Mouse (Mus musculus) lung, embryonic 16.5 days (tissue): ENCODE results near the gene Shc4. TPM values are rescaled to one million over a fixed set of nuclear protein-coding genes. Genes with fewer than 3 reads are reported as not detected.

Experiments
- ATAC-seq: fragments of 200-750 bp; cut with Nextera tagmentation; 2 replicates; pipeline ENCODE4 v1.8.0; 2017; ENCODE audit warnings: low read depth, mild to moderate bottlenecking, moderate library complexity
- H3K27ac ChIP-seq: fragments of 300-500 bp; sonication (generic); 2 replicates; pipeline ENCODE4 v1.5.1; 2014; ENCODE audit warnings: mild to moderate bottlenecking, control low read depth, low read length
- H3K27me3 ChIP-seq: fragments of 300-500 bp; sonication (generic); 2 replicates; pipeline ENCODE4 v1.6.1; 2014; ENCODE audit warnings: low read depth, low read length, mixed read lengths; ENCODE audit not compliant: control insufficient read depth, insufficient read depth
- H3K36me3 ChIP-seq: fragments of 300-500 bp; sonication (generic); 2 replicates; pipeline ENCODE4 v1.6.1; 2014; ENCODE audit warnings: low read length; ENCODE audit not compliant: control insufficient read depth, insufficient read depth
- H3K4me1 ChIP-seq: fragments of 300-500 bp; sonication (generic); replicated peaks from 2 replicates; pipeline ENCODE4 v1.6.1; 2014; ENCODE audit warnings: low read length, mixed read lengths; ENCODE audit not compliant: control insufficient read depth, insufficient read depth
- H3K4me2 ChIP-seq: fragments of 300-500 bp; sonication (generic); 2 replicates; pipeline ENCODE4 v1.6.1; 2014; ENCODE audit warnings: low read depth, low read length, control low read depth
- H3K4me3 ChIP-seq: fragments of 300-500 bp; sonication (generic); 2 replicates; pipeline ENCODE4 v1.5.1; 2014; ENCODE audit warnings: mild to moderate bottlenecking, low read length, control low read depth
- H3K9ac ChIP-seq: fragments of 300-500 bp; sonication (generic); 2 replicates; pipeline ENCODE4 v1.6.1; 2014; ENCODE audit warnings: low read length, control low read depth
- H3K9me3 ChIP-seq: fragments of 300-500 bp; sonication (generic); 2 replicates; pipeline ENCODE4 v1.6.1; 2016; ENCODE audit warnings: low read length; ENCODE audit not compliant: control insufficient read depth
- WGBS: fragments of 180-500 bp; shearing (Covaris S2); extraction: QIAGEN DNeasy Blood & Tissue Kit; methylation state at CpG from one replicate; pipeline ENCODE4 v1.1.7; 2014; 5-methylcytosine and 5-hydroxymethylcytosine counted together
- polyA plus RNA-seq: library from polyadenylated mRNA; unstranded; fragments of >200 nt; fragmentation: Nextera tagmentation; extraction: Ambion mirVana; gene quantifications from 2 replicates; pipeline ENCODE4 v1.2.1, GENCODE M21; 2015

The Shc4 gene
- 1.2 TPM in 2 replicates for polyA plus RNA-seq

- WGBS: 0% methylated on average over 15 of the region's 15 CpGs
These were observed at the start of gene Shc4 for GRCm38 (mm10) chr2:125724086-125724430. Gene Shc4 (minus strand): TSS chr2:125724148.

GRCm38 (mm10) chr2:125765029-125765428 is 41.1 kb upstream of the Shc4 start:
- no peaks in the 10 kb centered on the region for H3K4me1 ChIP-seq
- H3K4me2 ChIP-seq: no peak overlapping the region
- no peak overlapping the region for H3K9ac ChIP-seq
- peak; percentile 49; the same call in 1 of the 2 replicates for ATAC-seq
- peaks cover 35% of the 10 kb centered on the region for H3K36me3 ChIP-seq
- no peaks in the 10 kb centered on the region for H3K9me3 ChIP-seq
- H3K4me3 ChIP-seq: no peak overlapping the region
- H3K27ac ChIP-seq: no peak overlapping the region
- 74% methylated on average over 3 of the region's 3 CpGs for WGBS
- no peaks in the 10 kb centered on the region for H3K27me3 ChIP-seq

More at GRCm38 (mm10) chr2:125724086-125724430, at the start of gene Shc4:
- peak; percentile 75 for ATAC-seq
- Histone ChIP-seq H3K4me2 (peak within 1 kb of the TSS; percentile 98), H3K9ac (peak within 1 kb of the TSS; percentile 61), H3K27me3 (peaks cover 23% of the 10 kb centered on the region), H3K36me3 (no peaks in the 10 kb centered on the region), H3K9me3 (no peaks in the 10 kb centered on the region), H3K27ac (no peak within 1 kb of the TSS), H3K4me1 (peaks cover 18% of the 10 kb centered on the region), H3K4me3 (peak within 1 kb of the TSS; percentile 54)

GRCm38 (mm10) chr2:125764531-125764930 is 40.6 kb upstream of the Shc4 start:
- H3K9me3 ChIP-seq: no peaks in the 10 kb centered on the region
- no peak overlapping the region for H3K27ac ChIP-seq
- no peak for ATAC-seq
- H3K9ac ChIP-seq: no peak overlapping the region
- H3K4me2 ChIP-seq: no peak overlapping the region
- 74% methylated on average over 5 of the region's 5 CpGs for WGBS
- H3K27me3 ChIP-seq: no peaks in the 10 kb centered on the region
- H3K4me1 ChIP-seq: no peaks in the 10 kb centered on the region
- peaks cover 35% of the 10 kb centered on the region for H3K36me3 ChIP-seq
- H3K4me3 ChIP-seq: no peak overlapping the region

- no peaks in the 10 kb centered on the region for H3K9me3 ChIP-seq
- peaks cover 33% of the 10 kb centered on the region for H3K36me3 ChIP-seq
- H3K4me1 ChIP-seq: no peaks in the 10 kb centered on the region
- ATAC-seq: no peak
- H3K4me2 ChIP-seq: no peak overlapping the region
- 95% methylated on average over 2 of the region's 2 CpGs for WGBS
- H3K27ac ChIP-seq: no peak overlapping the region
- no peak overlapping the region for H3K4me3 ChIP-seq
- no peaks in the 10 kb centered on the region for H3K27me3 ChIP-seq
- no peak overlapping the region for H3K9ac ChIP-seq
These were observed 25.4 kb upstream of the Shc4 start for GRCm38 (mm10) chr2:125749330-125749729.

- H3K4me2 ChIP-seq: no peak overlapping the region
- WGBS: 78% methylated on average over 6 of the region's 6 CpGs
- H3K27ac ChIP-seq: no peak overlapping the region
- H3K4me3 ChIP-seq: no peak overlapping the region
- no peaks in the 10 kb centered on the region for H3K4me1 ChIP-seq
- H3K9me3 ChIP-seq: no peaks in the 10 kb centered on the region
- no peaks in the 10 kb centered on the region for H3K27me3 ChIP-seq
- no peak overlapping the region for H3K9ac ChIP-seq
- ATAC-seq: no peak
- H3K36me3 ChIP-seq: peaks cover 34% of the 10 kb centered on the region
These were observed 15.4 kb upstream of the Shc4 start for GRCm38 (mm10) chr2:125739338-125739737.

GRCm38 (mm10) chr2:125738718-125739117 is 14.8 kb upstream of the Shc4 start:
- ATAC-seq: no peak
- Histone ChIP-seq H3K9ac (no peak overlapping the region), H3K4me1 (no peaks in the 10 kb centered on the region), H3K9me3 (no peaks in the 10 kb centered on the region), H3K4me2 (no peak overlapping the region), H3K27me3 (no peaks in the 10 kb centered on the region), H3K27ac (no peak overlapping the region), H3K36me3 (peaks cover 30% of the 10 kb centered on the region), H3K4me3 (no peak overlapping the region)
- WGBS: 69% methylated on average over 5 of the region's 5 CpGs

- Histone ChIP-seq H3K4me3 (no peak overlapping the region), H3K36me3 (peaks cover 15% of the 10 kb centered on the region; the same call in 1 of the 2 replicates), H3K27ac (no peak overlapping the region), H3K4me1 (0 out of 2 replicates have a peak, but pooled peaks cover 5% of the 10 kb centered on the region), H3K9me3 (no peaks in the 10 kb centered on the region), H3K9ac (no peak overlapping the region), H3K4me2 (no peak overlapping the region), H3K27me3 (no peaks in the 10 kb centered on the region)
- no peak for ATAC-seq
These were observed 12.0 kb upstream of the Shc4 start for GRCm38 (mm10) chr2:125736025-125736343.

GRCm38 (mm10) chr2:125735333-125736024 is 11.5 kb upstream of the Shc4 start:
- Histone ChIP-seq H3K9me3 (no peaks in the 10 kb centered on the region), H3K4me3 (no peak overlapping the region), H3K36me3 (peaks cover 12% of the 10 kb centered on the region; the same call in 1 of the 2 replicates), H3K27ac (no peak overlapping the region), H3K9ac (no peak overlapping the region), H3K4me2 (no peak overlapping the region), H3K4me1 (0 out of 2 replicates have a peak, but pooled peaks cover 5% of the 10 kb centered on the region), H3K27me3 (no peaks in the 10 kb centered on the region)
- ATAC-seq: no peak
- WGBS: 45% methylated on average over 2 of the region's 2 CpGs

GRCm38 (mm10) chr2:125734741-125735140 is 10.8 kb upstream of the Shc4 start:
- Histone ChIP-seq H3K36me3 (peaks cover 7% of the 10 kb centered on the region; the same call in 1 of the 2 replicates), H3K9me3 (no peaks in the 10 kb centered on the region), H3K27me3 (no peaks in the 10 kb centered on the region), H3K4me2 (no peak overlapping the region), H3K4me1 (0 out of 2 replicates have a peak, but pooled peaks cover 5% of the 10 kb centered on the region), H3K27ac (no peak overlapping the region), H3K9ac (no peak overlapping the region), H3K4me3 (no peak overlapping the region)
- ATAC-seq: no peak
